ENCODE assay signal across 9 mouse cellular contexts in the genomic region with DNA sequence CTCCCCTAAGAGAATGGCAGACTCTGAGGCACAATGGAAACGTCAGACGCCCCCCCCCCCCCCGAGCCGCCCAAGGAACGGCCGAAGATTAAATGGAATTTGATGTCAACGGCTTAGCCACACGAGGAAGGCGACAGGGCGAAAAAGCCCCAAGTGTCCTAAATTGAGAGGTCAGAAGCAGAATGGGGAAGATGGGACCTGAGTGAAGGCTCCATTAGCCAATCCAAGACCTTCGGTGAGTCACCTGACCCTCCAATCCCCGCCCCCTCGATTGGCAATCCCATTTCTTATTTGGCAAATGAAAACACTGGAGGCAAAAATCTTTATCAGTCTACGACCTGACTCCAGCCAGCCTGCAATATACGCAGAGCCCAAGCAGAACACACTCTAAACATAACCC. TPM values are rescaled to one million over a fixed set of nuclear protein-coding genes. Genes with fewer than 3 reads are reported as not detected.
DNase-seq lines count a peak whose midpoint lies in the region; ATAC-seq and TF ChIP-seq lines count a peak whose summit lies in the region.
"Had no signal": no experiment of that assay in that cellular context is flagged by ENCODE, and none has a peak within 500 bp of the region (broad histone marks: within the 10 kb centered on the region; RNA-seq: fewer than 3 reads in every experiment).

No protein-coding gene starts in this region.

- H3K27ac ChIP-seq in layer of hippocampus, adult 2 months = peak overlapping the region; percentile 37; the same call in 1 of the 2 replicates
- H3K27ac ChIP-seq in forebrain, embryonic 16.5 days (ENCODE audit: low read length) = no peak overlapping the region
- H3K27ac ChIP-seq in hindbrain, embryonic 16.5 days (ENCODE audit: low read depth, low read length) = peak overlapping the region; percentile 42; the same call in 1 of the 2 replicates
- H3K27ac ChIP-seq in midbrain, embryonic 12.5 days (replicated peaks) = peak overlapping the region; percentile 52

- no peaks in the 10 kb centered on the region for H3K9me3 ChIP-seq in forebrain, embryonic 16.5 days (ENCODE audit: control insufficient read depth, low read length)
- H3K9me3 ChIP-seq in hindbrain, embryonic 16.5 days (ENCODE audit: control insufficient read depth, low read length) = no peaks in the 10 kb centered on the region
- no peaks in the 10 kb centered on the region for H3K9me3 ChIP-seq in midbrain, embryonic 12.5 days

- 17% methylated on average over 15 of the region's 15 CpGs for WGBS in forebrain, embryonic 16.5 days
- 15% methylated on average over 15 of the region's 15 CpGs for WGBS in hindbrain, embryonic 16.5 days
- WGBS in midbrain, embryonic 12.5 days = 18% methylated on average over 15 of the region's 15 CpGs

- TF ChIP-seq CTCF in layer of hippocampus, adult 2 months (conservative IDR thresholded peaks at IDR 0.05) = no peak

- no peaks in the 10 kb centered on the region for H3K27me3 ChIP-seq in forebrain, embryonic 16.5 days (replicated peaks; ENCODE audit: control insufficient read depth, insufficient read depth, low read length)
- peaks cover 1% of the 10 kb centered on the region; the same call in 1 of the 2 replicates for H3K27me3 ChIP-seq in hindbrain, embryonic 16.5 days (replicated peaks; ENCODE audit: control insufficient read depth, insufficient read depth, low read length)
- peaks cover 49% of the 10 kb centered on the region for H3K27me3 ChIP-seq in midbrain, embryonic 12.5 days

- H3K9ac ChIP-seq in forebrain, embryonic 16.5 days (replicated peaks; ENCODE audit: low read depth, low read length) = peak overlapping the region; percentile 41; the same call in 1 of the 2 replicates
- H3K9ac ChIP-seq in hindbrain, embryonic 16.5 days (ENCODE audit: low read depth, low read length) = peak overlapping the region; percentile 60
- peak overlapping the region; percentile 20; the same call in 1 of the 2 replicates for H3K9ac ChIP-seq in midbrain, embryonic 12.5 days (replicated peaks)

- DNase-seq in layer of hippocampus, adult 2 months (ENCODE audit: low spot score in 2 of 2) = peak in 1 of 2 experiments; percentile 46
- no peak for DNase-seq in layer of hippocampus, adult 9-11 months
- DNase-seq in cerebellum, adult 11-12 months = peak; percentile 73
- DNase-seq in thymus, postnatal 25 days = no peak
- DNase-seq in thymus, postnatal 14 days = no peak

- no peaks in the 10 kb centered on the region for H3K36me3 ChIP-seq in forebrain, embryonic 16.5 days (ENCODE audit: control insufficient read depth, insufficient read depth)
- no peaks in the 10 kb centered on the region for H3K36me3 ChIP-seq in hindbrain, embryonic 16.5 days (ENCODE audit: control insufficient read depth, insufficient read depth, low read length)
- no peaks in the 10 kb centered on the region for H3K36me3 ChIP-seq in midbrain, embryonic 12.5 days

- H3K4me1 ChIP-seq in forebrain, embryonic 16.5 days (replicated peaks; ENCODE audit: control insufficient read depth, insufficient read depth, low read length) = peaks cover 30% of the 10 kb centered on the region
- peaks cover 27% of the 10 kb centered on the region for H3K4me1 ChIP-seq in hindbrain, embryonic 16.5 days (ENCODE audit: control insufficient read depth, insufficient read depth, low read depth, low read length)
- peaks cover 25% of the 10 kb centered on the region for H3K4me1 ChIP-seq in midbrain, embryonic 12.5 days

- peak overlapping the region; percentile 37 for H3K4me2 ChIP-seq in forebrain, embryonic 16.5 days (ENCODE audit: low read length)
- H3K4me2 ChIP-seq in hindbrain, embryonic 16.5 days (ENCODE audit: low read length) = peak overlapping the region; percentile 51
- peak overlapping the region; percentile 44 for H3K4me2 ChIP-seq in midbrain, embryonic 12.5 days (replicated peaks)

- H3K4me3 ChIP-seq in layer of hippocampus, adult 2 months = no peak overlapping the region
- peak overlapping the region; percentile 34 for H3K4me3 ChIP-seq in forebrain, embryonic 16.5 days (replicated peaks; ENCODE audit: low read length)
- H3K4me3 ChIP-seq in hindbrain, embryonic 16.5 days (ENCODE audit: low read length) = peak overlapping the region; percentile 30
- 0 out of 2 replicates have a peak overlapping the region, but pooled peaks have one; percentile 13 for H3K4me3 ChIP-seq in midbrain, embryonic 12.5 days

- ATAC-seq in forebrain, embryonic 16.5 days = no peak
- no peak for ATAC-seq in hindbrain, embryonic 16.5 days
- ATAC-seq in midbrain, embryonic 12.5 days (ENCODE audit: low FRiP score, low read depth) = 0 out of 2 replicates have a peak, but pooled peaks have one; percentile 20

RNA-seq across cellular contexts. Expression of a gene that starts 9.5 kb away (rescaled TPM):
- total RNA-seq in layer of hippocampus, adult 2 months (2021) = 100 to 1,000 TPM; 124 to 129 TPM
- 8.3 and 9.2 TPM in 2 replicates for polyA plus RNA-seq in forebrain, embryonic 16.5 days (2015; fragmentation: Nextera tagmentation; extraction: Ambion mirVana)
- 6.5 and 11.6 TPM in 2 replicates for polyA plus RNA-seq in hindbrain, embryonic 16.5 days (2015; fragmentation: Nextera tagmentation; extraction: Ambion mirVana)
- polyA plus RNA-seq in midbrain, embryonic 12.5 days (2016; fragmentation: Nextera tagmentation; extraction: Ambion mirVana) = 2.3 and 3.6 TPM in 2 replicates
- total RNA-seq: hematopoietic stem cell, adult 5-6 weeks had no signal

RNA-seq across cellular contexts. Expression of a gene that starts 26.7 kb away (rescaled TPM):
- 10 to 100 TPM; 75.7 to 84.7 TPM for total RNA-seq in layer of hippocampus, adult 2 months (2021)
- 19.3 and 21.1 TPM in 2 replicates for polyA plus RNA-seq in forebrain, embryonic 16.5 days (2015; fragmentation: Nextera tagmentation; extraction: Ambion mirVana)
- 23.8 and 31.5 TPM in 2 replicates for polyA plus RNA-seq in hindbrain, embryonic 16.5 days (2015; fragmentation: Nextera tagmentation; extraction: Ambion mirVana)
- polyA plus RNA-seq in midbrain, embryonic 12.5 days (2016; fragmentation: Nextera tagmentation; extraction: Ambion mirVana) = 50.0 and 57.1 TPM in 2 replicates

RNA-seq across cellular contexts. Expression of a gene that starts 50.0 kb away (rescaled TPM):
- 10 to 100 TPM; 25.9 to 28.0 TPM for total RNA-seq in layer of hippocampus, adult 2 months (2021)
- 35.3 and 39.8 TPM in 2 replicates for polyA plus RNA-seq in forebrain, embryonic 16.5 days (2015; fragmentation: Nextera tagmentation; extraction: Ambion mirVana)
- polyA plus RNA-seq in hindbrain, embryonic 16.5 days (2015; fragmentation: Nextera tagmentation; extraction: Ambion mirVana) = 31.5 and 36.8 TPM in 2 replicates
- 62.3 and 65.9 TPM in 2 replicates for polyA plus RNA-seq in midbrain, embryonic 12.5 days (2016; fragmentation: Nextera tagmentation; extraction: Ambion mirVana)

RNA-seq across cellular contexts. Expression of a gene that starts 50.9 kb away (rescaled TPM):
- 100 to 1,000 TPM; 103 to 104 TPM for total RNA-seq in layer of hippocampus, adult 2 months (2021)
- polyA plus RNA-seq in forebrain, embryonic 16.5 days (2015; fragmentation: Nextera tagmentation; extraction: Ambion mirVana) = 85.3 and 101 TPM in 2 replicates
- polyA plus RNA-seq in hindbrain, embryonic 16.5 days (2015; fragmentation: Nextera tagmentation; extraction: Ambion mirVana) = 106 and 107 TPM in 2 replicates
- 76.7 and 79.0 TPM in 2 replicates for polyA plus RNA-seq in midbrain, embryonic 12.5 days (2016; fragmentation: Nextera tagmentation; extraction: Ambion mirVana)
